Mouse (Mus musculus) left cerebral cortex, adult 18-20 months (tissue): ENCODE data around the gene Slc9a6. TPM values are rescaled to one million over a fixed set of nuclear protein-coding genes. Genes with fewer than 3 reads are reported as not detected.

Source experiments
- microRNA-seq, 2 experiments: library from miRNA; unstranded; fragments of <30 nt; microRNA quantifications; one replicate each; pipeline ENCODE4 v1.2.0; 2021
- total RNA-seq, 2 experiments: library from RNA; stranded (reverse); gene quantifications; 2 replicates each; pipeline ENCODE4 v1.2.3; 2021

Gene Slc9a6
- total RNA-seq, 2 experiments from 2014 or later: 114 TPM

Small RNA genes within 50 kb of the gene (microRNA-seq; reads per million reads assigned to microRNA genes)
- gene Mir5116: 0 to 0.42 reads per million in 2 experiments

Other genes with a start within 250 kb of the Slc9a6 start
- 10 to 100 TPM; 17.0 to 22.4 TPM for gene Smim10l2a, start 235.2 kb upstream of the Slc9a6 start, total RNA-seq
- gene Gm2174, start 161.8 kb upstream of the Slc9a6 start, total RNA-seq: not detected
- gene Ints6l, start 154.9 kb upstream of the Slc9a6 start, total RNA-seq: 10 to 100 TPM; 32.1 to 35.7 TPM
- not detected for gene Gm10477, start 85.0 kb upstream of the Slc9a6 start, total RNA-seq
- gene Gm648, start 60.2 kb upstream of the Slc9a6 start, total RNA-seq: not detected
- 10 to 100 TPM; 24.4 to 25.0 TPM for gene Mmgt1, start 11.7 kb upstream of the Slc9a6 start, total RNA-seq
- gene Fhl1, start 122.0 kb downstream of the Slc9a6 start, total RNA-seq: 10 to 100 TPM; 83.4 to 90.6 TPM
- gene Map7d3, start 212.6 kb downstream of the Slc9a6 start, total RNA-seq: not detected